Mouse (Mus musculus) limb, embryonic 14.5 days (tissue): ENCODE measurements around the gene Fgfr2. TPM values are rescaled to one million over a fixed set of nuclear protein-coding genes. Genes with fewer than 3 reads are reported as not detected.

Source experiments
- ATAC-seq: fragments of 200-750 bp; cut with Nextera tagmentation; 2 replicates; pipeline ENCODE4 v1.8.0; 2017; ENCODE audit warnings: low read depth, moderate number of reproducible peaks, moderate TSS enrichment; ENCODE audit not compliant: low FRiP score
- DNase-seq: peaks from one replicate; pipeline ENCODE4 v3.0.0-alpha.2; 2015; ENCODE audit warnings: low spot score
- H3K27ac ChIP-seq: fragments of 300-500 bp; sonication (generic); replicated peaks from 2 replicates; pipeline ENCODE4 v1.5.1; 2014; ENCODE audit warnings: low read depth, mild to moderate bottlenecking, low read length, moderate library complexity, mixed read lengths
- H3K27me3 ChIP-seq: fragments of 300-500 bp; sonication (generic); 2 replicates; pipeline ENCODE4 v1.6.1; 2014; ENCODE audit warnings: low read length, mixed read lengths; ENCODE audit not compliant: control insufficient read depth, insufficient read depth
- H3K36me3 ChIP-seq: fragments of 300-500 bp; sonication (generic); 2 replicates; pipeline ENCODE4 v1.6.1; 2014; ENCODE audit warnings: mild to moderate bottlenecking, low read length, moderate library complexity, mixed read lengths; ENCODE audit not compliant: control insufficient read depth, insufficient read depth
- H3K4me1 ChIP-seq: fragments of 300-500 bp; sonication (generic); 2 replicates; pipeline ENCODE4 v1.6.1; 2014; ENCODE audit warnings: antibody characterized with exemption, low read length, mixed read lengths; ENCODE audit not compliant: control insufficient read depth, insufficient read depth
- H3K4me2 ChIP-seq: fragments of 300-500 bp; sonication (generic); replicated peaks from 2 replicates; pipeline ENCODE4 v1.6.1; 2014; ENCODE audit warnings: low read depth, mild to moderate bottlenecking, low read length, moderate library complexity; ENCODE audit not compliant: severe bottlenecking
- H3K4me3 ChIP-seq: fragments of 300-500 bp; sonication (generic); replicated peaks from 2 replicates; pipeline ENCODE4 v1.5.1; 2014; ENCODE audit warnings: low read length
- H3K9ac ChIP-seq: fragments of 300-500 bp; sonication (generic); 2 replicates; pipeline ENCODE4 v1.6.1; 2014; ENCODE audit warnings: mild to moderate bottlenecking, low read depth, low read length, moderate library complexity; ENCODE audit not compliant: severe bottlenecking
- H3K9me3 ChIP-seq: fragments of 300-500 bp; sonication (generic); 2 replicates; pipeline ENCODE4 v1.6.1; 2016; ENCODE audit warnings: low read length; ENCODE audit not compliant: control insufficient read depth
- POLR2A ChIP-seq: fragments of 200-500 bp; IDR thresholded peaks from 2 replicates; pipeline ENCODE4 v1.8.0; 2012; ENCODE audit warnings: inconsistent platforms, mild to moderate bottlenecking, moderate library complexity, borderline replicate concordance; ENCODE audit not compliant: insufficient read depth, insufficient read length; ENCODE audit errors: extremely low read depth
- WGBS: fragments of 180-500 bp; shearing (Covaris S2); extraction: QIAGEN DNeasy Blood & Tissue Kit; methylation state at CpG from one replicate; pipeline ENCODE4 v1.1.7; 2014; 5-methylcytosine and 5-hydroxymethylcytosine counted together
- polyA plus RNA-seq, 2 experiments: library from polyadenylated mRNA; depleted of rRNA in 1 of 2; stranded (reverse) in 1 of 2; unstranded in 1 of 2; fragments of >200 nt; fragmentation: Nextera tagmentation in 1 of 2; extraction: Ambion mirVana in 1 of 2; gene quantifications; 2 replicates each; pipeline versions ENCODE4 v1.2.1 to v1.2.3; 2012 to 2014

Fgfr2 gene
- polyA plus RNA-seq, 2 experiments: 131 to 133 TPM

DNA sequence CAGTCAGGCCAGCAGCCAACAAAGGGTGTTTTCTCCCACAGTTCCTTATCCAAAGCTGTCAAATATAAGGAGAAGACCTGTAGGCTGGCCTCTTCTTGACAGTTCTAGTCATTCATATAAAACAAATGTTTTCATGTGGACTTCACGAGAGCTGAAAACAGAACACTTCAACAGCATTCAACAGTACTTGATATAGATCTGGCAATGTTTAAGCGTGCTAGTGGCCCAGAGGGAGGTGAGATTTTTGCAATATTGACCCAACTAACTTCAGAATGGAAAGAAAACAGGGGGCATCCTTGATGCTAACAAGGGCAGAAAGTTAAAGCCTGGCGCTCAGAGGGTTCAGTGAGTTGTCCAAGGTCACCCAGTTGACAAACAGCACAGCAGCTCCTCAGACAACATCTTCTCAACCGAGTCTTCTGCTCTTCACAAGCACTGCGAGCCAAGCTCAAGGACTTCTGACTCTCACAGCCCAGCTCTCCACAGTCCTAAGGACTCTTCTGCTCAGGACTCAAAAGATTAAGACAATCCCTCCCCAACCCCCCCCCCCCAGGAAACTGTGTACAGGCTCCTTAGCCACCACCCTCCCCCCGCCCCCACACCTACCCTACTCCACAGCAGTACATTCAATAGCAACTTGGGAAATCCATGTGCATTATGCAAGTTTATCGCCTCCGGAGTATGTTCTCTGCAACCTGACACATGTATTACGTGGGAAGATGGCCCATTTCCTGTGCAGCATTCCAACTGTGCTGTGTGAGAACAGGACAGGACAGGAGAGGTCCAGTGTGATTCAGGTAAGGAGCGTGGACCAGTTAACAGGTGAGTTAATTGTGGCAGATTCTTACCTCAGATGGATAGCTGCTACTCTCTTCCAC lies 703.5 kb downstream of the Fgfr2 start:
- DNase-seq (no peak), ATAC-seq (no peak)
- H3K9me3 ChIP-seq: no peaks in the 10 kb centered on the region
- no peak overlapping the region for H3K27ac ChIP-seq
- no peaks in the 10 kb centered on the region for H3K27me3 ChIP-seq
- no peaks in the 10 kb centered on the region for H3K36me3 ChIP-seq
- peaks cover 8% of the 10 kb centered on the region; the same call in 1 of the 2 replicates for H3K4me1 ChIP-seq
- no peak for TF ChIP-seq POLR2A
- no peak overlapping the region for H3K9ac ChIP-seq
- H3K4me3 ChIP-seq: no peak overlapping the region
- 85% methylated on average over 10 of the region's 10 CpGs for WGBS
- H3K4me2 ChIP-seq: no peak overlapping the region

DNA sequence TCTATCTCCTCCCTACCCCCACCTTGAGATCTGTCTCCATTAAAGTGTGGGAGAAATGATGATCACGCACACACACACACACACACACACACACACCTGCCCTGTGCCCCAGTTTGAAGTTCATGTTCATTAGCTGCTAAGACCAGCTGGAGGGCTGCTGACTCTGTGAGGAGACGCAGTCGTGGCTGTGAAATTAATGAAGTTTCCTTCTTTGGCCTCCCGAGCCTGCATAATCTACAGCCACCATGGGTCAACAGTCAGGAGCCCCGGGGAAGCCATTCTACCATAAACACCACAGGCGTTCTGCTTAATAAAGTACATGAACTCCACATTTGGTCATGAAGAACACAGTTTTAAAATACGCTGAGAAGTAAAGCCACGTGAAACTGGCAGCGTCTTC lies 706.3 kb downstream of the Fgfr2 start:
- 18% methylated on average over 9 of the region's 9 CpGs for WGBS
- Histone ChIP-seq H3K27me3 (no peaks in the 10 kb centered on the region), H3K4me3 (no peak overlapping the region), H3K36me3 (no peaks in the 10 kb centered on the region), H3K9me3 (no peaks in the 10 kb centered on the region), H3K9ac (no peak overlapping the region), H3K27ac (no peak overlapping the region), H3K4me2 (no peak overlapping the region), H3K4me1 (peaks cover 8% of the 10 kb centered on the region; the same call in 1 of the 2 replicates)
- DNase-seq (no peak), ATAC-seq (no peak)
- no peak for TF ChIP-seq POLR2A

DNA sequence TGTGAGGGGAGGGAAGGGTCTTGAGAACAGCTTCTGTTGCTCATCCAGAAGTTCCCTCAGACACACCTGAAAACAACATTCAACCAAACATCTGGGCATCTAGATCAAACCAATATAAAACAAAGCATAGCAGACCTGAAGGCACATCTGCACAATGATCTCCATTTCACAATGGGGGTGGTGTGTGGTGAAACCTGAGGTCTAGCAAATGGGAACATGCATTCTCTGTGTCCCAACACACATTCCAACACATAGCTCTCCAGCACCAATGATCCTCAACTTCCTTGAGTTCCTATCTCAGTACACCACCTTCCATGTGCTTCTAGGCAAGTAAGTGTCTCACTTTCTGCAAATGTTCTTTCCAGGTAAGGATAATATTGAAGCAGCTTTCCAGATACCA lies 707.3 kb downstream of the Fgfr2 start:
- no peak for ATAC-seq
- H3K4me2 ChIP-seq: no peak overlapping the region

DNA sequence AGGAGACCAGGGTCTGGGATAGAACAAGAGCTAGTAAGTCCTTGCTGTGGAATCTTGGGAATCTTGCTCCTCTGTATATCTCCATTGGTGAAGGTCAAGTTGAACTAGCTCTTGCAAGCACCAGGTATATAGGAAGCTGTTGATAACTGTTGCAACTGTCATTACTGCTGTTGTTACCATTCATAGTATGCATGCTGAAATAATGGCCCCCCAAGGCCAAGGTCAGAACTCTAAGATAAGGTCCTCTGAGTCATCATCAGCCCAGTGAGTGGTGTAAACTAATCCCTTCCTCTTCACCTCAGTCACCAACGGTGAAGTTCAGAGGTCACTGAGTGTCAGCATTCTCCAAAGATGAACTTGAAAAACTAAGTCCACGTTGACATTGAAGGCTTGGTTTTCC lies 710.6 kb downstream of the Fgfr2 start:
- DNase-seq: no peak
- no peak overlapping the region for H3K4me3 ChIP-seq
- no peaks in the 10 kb centered on the region for H3K36me3 ChIP-seq
- no peaks in the 10 kb centered on the region for H3K9me3 ChIP-seq
- H3K9ac ChIP-seq: no peak overlapping the region
- peaks cover 11% of the 10 kb centered on the region; the same call in 1 of the 2 replicates for H3K4me1 ChIP-seq
- 68% methylated on average over 2 of the region's 2 CpGs for WGBS
- TF ChIP-seq POLR2A: no peak
- no peaks in the 10 kb centered on the region for H3K27me3 ChIP-seq
- H3K27ac ChIP-seq: no peak overlapping the region
- H3K4me2 ChIP-seq: no peak overlapping the region
- no peak for ATAC-seq

More for the DNA sequence above, 707.3 kb downstream of the Fgfr2 start:
- Histone ChIP-seq H3K9ac (no peak overlapping the region), H3K9me3 (no peaks in the 10 kb centered on the region), H3K27me3 (no peaks in the 10 kb centered on the region), H3K4me3 (no peak overlapping the region), H3K36me3 (no peaks in the 10 kb centered on the region), H3K27ac (no peak overlapping the region), H3K4me1 (peaks cover 8% of the 10 kb centered on the region; the same call in 1 of the 2 replicates)
- TF ChIP-seq POLR2A: no peak
- DNase-seq: no peak

DNA sequence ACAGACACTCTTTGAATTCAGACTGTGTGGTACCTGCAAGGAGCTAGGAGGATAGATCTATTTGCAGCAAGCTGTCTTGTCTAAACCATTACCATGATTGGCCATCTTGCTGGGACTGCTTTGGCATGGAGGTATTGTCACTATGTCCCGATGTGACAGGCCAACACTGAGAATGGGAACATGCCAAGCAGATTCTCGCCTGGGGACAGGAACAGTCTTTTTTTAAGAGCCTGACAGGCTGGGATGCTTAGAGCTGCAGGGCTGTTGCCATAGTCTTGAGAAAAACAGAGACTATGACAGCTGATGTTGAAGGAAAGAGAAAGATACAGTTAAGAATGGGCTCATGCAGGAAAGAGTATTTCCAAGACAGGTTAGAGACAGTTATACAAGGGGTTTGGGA lies 711.4 kb downstream of the Fgfr2 start:
- H3K4me2 ChIP-seq: no peak overlapping the region
- H3K9ac ChIP-seq: no peak overlapping the region
- 83% methylated on average over 2 of the region's 2 CpGs for WGBS
- no peaks in the 10 kb centered on the region for H3K27me3 ChIP-seq
- peaks cover 7% of the 10 kb centered on the region; the same call in 1 of the 2 replicates for H3K4me1 ChIP-seq
- ATAC-seq (no peak), DNase-seq (no peak)
- H3K4me3 ChIP-seq: no peak overlapping the region
- no peak for TF ChIP-seq POLR2A
- no peaks in the 10 kb centered on the region for H3K9me3 ChIP-seq
- no peaks in the 10 kb centered on the region for H3K36me3 ChIP-seq
- no peak overlapping the region for H3K27ac ChIP-seq
